Mouse (Mus musculus): ENCODE measurements at regions not wholly inside any gene's neighbourhood (a gene's known extent, or its start where the extent isn't known, plus 50 kb on each side); places are given as distances from the start of the nearest gene placed in this dataset.
A peak's percentile ranks its signal among the peaks of the same experiment; 100 is the strongest.

- Histone ChIP-seq H3K9me3 (ENCODE audit: control insufficient read depth, low read length) (no peaks in the 10 kb centered on the region), H3K36me3 (ENCODE audit: control insufficient read depth, insufficient read depth, low read length) (no peaks in the 10 kb centered on the region), H3K4me2 (replicated peaks; ENCODE audit: low read depth) (no peak overlapping the region), H3K27ac (replicated peaks) (no peak overlapping the region), H3K4me3 (ENCODE audit: low read depth, low read length) (no peak overlapping the region), H3K4me1 (replicated peaks; ENCODE audit: control insufficient read depth, insufficient read depth) (no peaks in the 10 kb centered on the region), H3K27me3 (ENCODE audit: control insufficient read depth, insufficient read depth, low read length) (no peaks in the 10 kb centered on the region), H3K9ac (ENCODE audit: low read length) (no peak overlapping the region)
- DNase-seq (ENCODE audit: low spot score) (peak; percentile 21), ATAC-seq (ENCODE audit: low FRiP score, low TSS enrichment) (peak; percentile 61)
- WGBS: 27% methylated on average over 8 of the region's 8 CpGs
- TF ChIP-seq EP300 (optimal IDR thresholded peaks at IDR 0.05): no peak
- TF ChIP-seq CTCF (IDR thresholded peaks at IDR 0.05; ENCODE audit: low read depth): no peak
These were observed 279.6 kb upstream of the Eef2kmt start for GRCm38 (mm10) chr16:5535414-5535813.

GRCm38 (mm10) chr16:5534862-5535261 lies 279.1 kb upstream of the Eef2kmt start:
- Histone ChIP-seq H3K27ac (replicated peaks) (no peak overlapping the region), H3K4me2 (replicated peaks; ENCODE audit: low read depth) (no peak overlapping the region), H3K4me1 (replicated peaks; ENCODE audit: control insufficient read depth, insufficient read depth) (no peaks in the 10 kb centered on the region), H3K4me3 (ENCODE audit: low read depth, low read length) (no peak overlapping the region), H3K9ac (ENCODE audit: low read length) (peak overlapping the region; percentile 8; the same call in 1 of the 2 replicates), H3K36me3 (ENCODE audit: control insufficient read depth, insufficient read depth, low read length) (no peaks in the 10 kb centered on the region), H3K9me3 (ENCODE audit: control insufficient read depth, low read length) (no peaks in the 10 kb centered on the region), H3K27me3 (ENCODE audit: control insufficient read depth, insufficient read depth, low read length) (no peaks in the 10 kb centered on the region)
- peak; percentile 48 for TF ChIP-seq CTCF (IDR thresholded peaks at IDR 0.05; ENCODE audit: low read depth)
- TF ChIP-seq EP300 (optimal IDR thresholded peaks at IDR 0.05): no peak
- ATAC-seq (ENCODE audit: low FRiP score, low TSS enrichment): no peak
- no peak for DNase-seq (ENCODE audit: low spot score)
- WGBS: 38% methylated on average over 5 of the region's 5 CpGs

- Histone ChIP-seq H3K4me1 (replicated peaks; ENCODE audit: control insufficient read depth, insufficient read depth) (no peaks in the 10 kb centered on the region), H3K4me3 (ENCODE audit: low read depth, low read length) (no peak overlapping the region), H3K27me3 (ENCODE audit: control insufficient read depth, insufficient read depth, low read length) (no peaks in the 10 kb centered on the region), H3K4me2 (replicated peaks; ENCODE audit: low read depth) (no peak overlapping the region), H3K9ac (ENCODE audit: low read length) (no peak overlapping the region), H3K9me3 (ENCODE audit: control insufficient read depth, low read length) (no peaks in the 10 kb centered on the region), H3K27ac (replicated peaks) (no peak overlapping the region), H3K36me3 (ENCODE audit: control insufficient read depth, insufficient read depth, low read length) (no peaks in the 10 kb centered on the region)
- no peak for TF ChIP-seq EP300 (optimal IDR thresholded peaks at IDR 0.05)
- no peak for TF ChIP-seq CTCF (IDR thresholded peaks at IDR 0.05; ENCODE audit: low read depth)
- DNase-seq (ENCODE audit: low spot score): no peak
- no peak for ATAC-seq (ENCODE audit: low FRiP score, low TSS enrichment)
- 49% methylated on average over 3 of the region's 3 CpGs for WGBS
These were observed 278.6 kb upstream of the Eef2kmt start for GRCm38 (mm10) chr16:5534385-5534784.

DNA sequence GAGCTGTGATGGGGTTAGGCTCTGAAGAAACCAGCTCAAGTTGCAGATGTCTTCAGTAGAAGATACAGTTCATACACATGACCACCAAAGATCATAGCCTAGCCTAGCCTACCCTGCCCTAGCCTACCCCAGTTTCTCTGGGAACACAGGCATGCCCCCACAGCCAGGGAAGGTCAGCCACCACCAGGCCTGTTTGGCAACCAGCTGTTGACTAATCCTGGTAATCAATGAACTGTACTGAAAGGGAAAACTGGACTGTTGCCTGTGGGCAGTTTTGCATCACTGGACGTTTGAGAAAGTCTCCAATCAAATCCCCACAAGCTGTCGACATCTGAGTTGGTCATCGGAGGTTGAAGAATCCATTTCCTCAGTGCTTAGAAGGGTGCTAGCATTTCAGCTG lies 276.5 kb upstream of the Eef2kmt start:
- Histone ChIP-seq H3K4me1 (replicated peaks; ENCODE audit: control insufficient read depth, insufficient read depth) (no peaks in the 10 kb centered on the region), H3K27ac (replicated peaks) (no peak overlapping the region), H3K9ac (ENCODE audit: low read length) (no peak overlapping the region), H3K27me3 (ENCODE audit: control insufficient read depth, insufficient read depth, low read length) (no peaks in the 10 kb centered on the region), H3K4me2 (replicated peaks; ENCODE audit: low read depth) (no peak overlapping the region), H3K9me3 (ENCODE audit: control insufficient read depth, low read length) (no peaks in the 10 kb centered on the region), H3K4me3 (ENCODE audit: low read depth, low read length) (no peak overlapping the region), H3K36me3 (ENCODE audit: control insufficient read depth, insufficient read depth, low read length) (no peaks in the 10 kb centered on the region)
- TF ChIP-seq EP300 (optimal IDR thresholded peaks at IDR 0.05) (no peak), CTCF (IDR thresholded peaks at IDR 0.05; ENCODE audit: low read depth) (no peak)
- ATAC-seq (ENCODE audit: low FRiP score, low TSS enrichment) (no peak), DNase-seq (ENCODE audit: low spot score) (no peak)
- WGBS: 72% methylated on average over 3 of the region's 3 CpGs

DNA sequence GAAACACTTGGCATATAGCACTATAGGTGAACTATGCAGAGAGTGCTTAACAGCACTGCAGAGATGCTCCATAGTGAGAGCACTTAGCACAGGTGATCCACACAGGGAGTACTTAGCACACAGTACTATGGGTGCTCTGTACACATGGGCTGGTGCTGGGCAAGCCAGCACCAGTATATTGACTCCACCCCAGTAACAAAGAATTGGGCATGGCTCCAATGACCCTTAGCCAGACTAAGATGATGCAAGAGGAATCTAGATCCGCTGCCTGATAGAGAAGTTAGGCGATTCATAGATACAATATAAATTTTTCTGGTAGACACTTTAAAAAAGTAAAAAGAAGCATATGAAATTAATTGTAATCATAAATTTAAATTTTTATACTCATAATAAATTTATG lies 274.0 kb upstream of the Eef2kmt start:
- Histone ChIP-seq H3K4me2 (replicated peaks; ENCODE audit: low read depth) (no peak overlapping the region), H3K9ac (ENCODE audit: low read length) (no peak overlapping the region), H3K9me3 (ENCODE audit: control insufficient read depth, low read length) (no peaks in the 10 kb centered on the region), H3K36me3 (ENCODE audit: control insufficient read depth, insufficient read depth, low read length) (no peaks in the 10 kb centered on the region), H3K4me1 (replicated peaks; ENCODE audit: control insufficient read depth, insufficient read depth) (no peaks in the 10 kb centered on the region), H3K4me3 (ENCODE audit: low read depth, low read length) (no peak overlapping the region), H3K27me3 (ENCODE audit: control insufficient read depth, insufficient read depth, low read length) (no peaks in the 10 kb centered on the region), H3K27ac (replicated peaks) (no peak overlapping the region)
- ATAC-seq (ENCODE audit: low FRiP score, low TSS enrichment) (no peak), DNase-seq (ENCODE audit: low spot score) (no peak)
- TF ChIP-seq CTCF (IDR thresholded peaks at IDR 0.05; ENCODE audit: low read depth): no peak
- TF ChIP-seq EP300 (optimal IDR thresholded peaks at IDR 0.05): no peak
- WGBS: 67% methylated on average over 2 of the region's 2 CpGs

DNA sequence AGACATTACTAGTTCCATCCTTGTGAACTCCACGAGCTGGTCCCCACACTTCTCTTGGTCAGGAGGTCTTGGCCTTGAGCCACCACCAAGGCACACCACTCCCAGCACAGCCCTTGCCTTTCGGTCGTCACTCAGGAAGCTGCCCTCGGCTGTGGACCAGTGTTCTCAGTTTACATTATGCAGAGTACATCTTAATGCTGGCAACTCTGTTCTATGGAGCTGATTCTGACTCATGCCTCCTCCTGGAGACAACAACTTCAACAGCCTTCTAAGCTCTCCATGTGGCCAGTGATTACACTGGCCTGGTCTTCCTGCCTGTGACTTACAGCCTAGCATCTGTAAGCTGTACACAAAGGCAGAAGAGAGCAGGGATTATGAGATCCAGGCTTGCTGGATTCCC lies 272.2 kb upstream of the Eef2kmt start:
- no peak for TF ChIP-seq EP300 (optimal IDR thresholded peaks at IDR 0.05)
- no peak overlapping the region for H3K4me2 ChIP-seq (replicated peaks; ENCODE audit: low read depth)
- H3K27me3 ChIP-seq (ENCODE audit: control insufficient read depth, insufficient read depth, low read length): no peaks in the 10 kb centered on the region
- H3K4me1 ChIP-seq (replicated peaks; ENCODE audit: control insufficient read depth, insufficient read depth): no peaks in the 10 kb centered on the region
- H3K36me3 ChIP-seq (ENCODE audit: control insufficient read depth, insufficient read depth, low read length): no peaks in the 10 kb centered on the region
- ATAC-seq (ENCODE audit: low FRiP score, low TSS enrichment) (no peak), DNase-seq (ENCODE audit: low spot score) (no peak)
- no peak overlapping the region for H3K9ac ChIP-seq (ENCODE audit: low read length)
- no peak overlapping the region for H3K4me3 ChIP-seq (ENCODE audit: low read depth, low read length)
- H3K9me3 ChIP-seq (ENCODE audit: control insufficient read depth, low read length): no peaks in the 10 kb centered on the region
- no peak overlapping the region for H3K27ac ChIP-seq (replicated peaks)
- 31% methylated on average over 4 of the region's 4 CpGs for WGBS

All from stomach, postnatal 0 days (tissue).